Mouse (Mus musculus) ES-Bruce4 (cell line): ENCODE results near the gene Dnase2b.

Experiments
- CTCF ChIP-seq: IDR thresholded peaks from one replicate; pipeline ENCODE4 v1.8.1; 2011; ENCODE audit warnings: low read depth, low read length
- POLR2A ChIP-seq: IDR thresholded peaks from one replicate; pipeline ENCODE4 v1.8.1; 2011; ENCODE audit warnings: low read length; ENCODE audit not compliant: insufficient read depth

GRCm38 (mm10) chr3:146658061-146658639 is 42.8 kb upstream of the Dnase2b start:
- TF ChIP-seq POLR2A: no peak
- no peak for TF ChIP-seq CTCF
